Comparison of ENCODE assay signal across 8 mouse cellular contexts in the genomic region with DNA sequence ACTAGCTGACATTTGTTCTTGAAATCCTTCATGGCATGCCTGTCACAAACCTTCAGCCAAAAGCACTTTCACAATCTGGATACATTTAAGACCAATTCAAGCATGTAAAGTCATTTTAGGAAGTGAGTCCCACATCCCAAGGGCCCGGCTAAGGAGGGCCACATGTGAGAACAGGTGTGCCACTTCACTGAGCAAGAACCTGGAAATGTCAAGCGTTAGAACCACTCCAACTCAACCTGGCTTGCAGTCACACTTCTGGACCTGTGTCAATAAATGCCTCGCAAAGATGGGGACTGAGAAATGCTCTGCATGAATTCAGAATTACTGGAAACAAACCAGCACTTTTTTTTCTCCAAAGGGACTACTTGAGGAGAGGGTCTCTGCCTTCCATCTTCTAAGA. TPM values are rescaled to one million over a fixed set of nuclear protein-coding genes. Genes with fewer than 3 reads are reported as not detected.
A peak's percentile ranks its signal among the peaks of the same experiment; 100 is the strongest.
DNase-seq lines count a peak whose midpoint lies in the region; ATAC-seq and TF ChIP-seq lines count a peak whose summit lies in the region.
"Had no signal": no experiment of that assay in that cellular context is flagged by ENCODE, and none has a peak within 500 bp of the region (broad histone marks: within the 10 kb centered on the region; RNA-seq: fewer than 3 reads in every experiment).

No protein-coding gene starts in this region.

- H3K4me2 ChIP-seq in kidney, embryonic 16.5 days (replicated peaks; ENCODE audit: low read depth, low read length), result peak overlapping the region; percentile 51; the same call in 1 of the 2 replicates
- peak overlapping the region; percentile 40 for H3K4me2 ChIP-seq in limb, embryonic 14.5 days (replicated peaks; ENCODE audit: low read depth, low read length, severe bottlenecking)
- H3K4me2 ChIP-seq in myocyte (ENCODE audit: low read depth), result peak overlapping the region; percentile 75

- no peak for TF ChIP-seq CTCF in embryonic fibroblast, embryonic 13.5 days (IDR thresholded peaks at IDR 0.05; ENCODE audit: borderline replicate concordance, insufficient read depth, low read length)

- ATAC-seq in kidney, embryonic 16.5 days (ENCODE audit: low FRiP score, low TSS enrichment), result no peak
- no peak; the same call in 1 of the 2 replicates for ATAC-seq in limb, embryonic 14.5 days (ENCODE audit: low FRiP score, low read depth)

- no peaks in the 10 kb centered on the region for H3K79me2 ChIP-seq in myocyte (ENCODE audit: control insufficient read depth, insufficient read depth)

- no peaks in the 10 kb centered on the region for H3K9me3 ChIP-seq in kidney, embryonic 16.5 days (ENCODE audit: low read length)
- H3K9me3 ChIP-seq in limb, embryonic 14.5 days (ENCODE audit: control insufficient read depth, low read length), result no peaks in the 10 kb centered on the region

- H3K9ac ChIP-seq in kidney, embryonic 16.5 days (replicated peaks; ENCODE audit: low read length), result peak overlapping the region; percentile 37; the same call in 1 of the 2 replicates
- no peak overlapping the region for H3K9ac ChIP-seq in limb, embryonic 14.5 days (ENCODE audit: low read depth, low read length, severe bottlenecking)

- no peak overlapping the region for H3ac ChIP-seq in myocyte (ENCODE audit: control insufficient read depth, insufficient read length)

- H3K36me3 ChIP-seq in kidney, embryonic 16.5 days (ENCODE audit: insufficient read depth, low read length), result no peaks in the 10 kb centered on the region
- no peaks in the 10 kb centered on the region for H3K36me3 ChIP-seq in limb, embryonic 14.5 days (ENCODE audit: control insufficient read depth, insufficient read depth, low read length)
- H3K36me3 ChIP-seq in myocyte (ENCODE audit: control insufficient read depth, insufficient read depth), result no peaks in the 10 kb centered on the region

- H3K4me1 ChIP-seq in kidney, embryonic 16.5 days (ENCODE audit: insufficient read depth, low read length), result peaks cover 27% of the 10 kb centered on the region
- peaks cover 10% of the 10 kb centered on the region; the same call in 1 of the 2 replicates for H3K4me1 ChIP-seq in embryonic fibroblast, embryonic 13.5 days (ENCODE audit: control insufficient read depth, insufficient read depth, low read length)
- H3K4me1 ChIP-seq in limb, embryonic 14.5 days (ENCODE audit: control insufficient read depth, insufficient read depth, low read length), result peaks cover 26% of the 10 kb centered on the region

- peak overlapping the region; percentile 38; the same call in 1 of the 2 replicates for H3K4me3 ChIP-seq in kidney, embryonic 16.5 days (ENCODE audit: low read length)
- H3K4me3 ChIP-seq in embryonic fibroblast, embryonic 13.5 days (ENCODE audit: insufficient read depth, low read length), result no peak overlapping the region; the same call in 1 of the 2 replicates
- no peak overlapping the region for H3K4me3 ChIP-seq in limb, embryonic 14.5 days (replicated peaks; ENCODE audit: low read length)
- no peak overlapping the region for H3K4me3 ChIP-seq in myocyte

- DNase-seq in kidney, adult 18-20 months, result no peak
- no peak for DNase-seq in limb, embryonic 14.5 days (ENCODE audit: low spot score)
- no peak for DNase-seq in MN1 (ENCODE audit: low spot score)
- no peak for DNase-seq in cerebellum, adult 9-11 months
- DNase-seq: right cerebral cortex, postnatal 4 days had no signal

- no peaks in the 10 kb centered on the region for H3K27me3 ChIP-seq in kidney, embryonic 16.5 days (ENCODE audit: insufficient read depth, low read length)
- no peaks in the 10 kb centered on the region for H3K27me3 ChIP-seq in limb, embryonic 14.5 days (ENCODE audit: control insufficient read depth, insufficient read depth, low read length)
- H3K27me3 ChIP-seq in myocyte (ENCODE audit: control insufficient read depth, insufficient read depth, insufficient read length), result no peaks in the 10 kb centered on the region

- TF ChIP-seq POLR2A in embryonic fibroblast, embryonic 13.5 days (IDR thresholded peaks at IDR 0.05; ENCODE audit: low read depth, low read length), result no peak
- TF ChIP-seq POLR2A in limb, embryonic 14.5 days (IDR thresholded peaks at IDR 0.05; ENCODE audit: borderline replicate concordance, extremely low read depth, insufficient read depth, insufficient read length), result no peak
- TF ChIP-seq POLR2A in myocyte (IDR thresholded peaks at IDR 0.05; ENCODE audit: insufficient read length, low read depth), result no peak

- H3K27ac ChIP-seq in kidney, embryonic 16.5 days (ENCODE audit: low read length), result peak overlapping the region; percentile 50
- H3K27ac ChIP-seq in embryonic fibroblast, embryonic 13.5 days (ENCODE audit: insufficient read depth, low read length), result peak overlapping the region; percentile 71
- peak overlapping the region; percentile 45; the same call in 1 of the 2 replicates for H3K27ac ChIP-seq in limb, embryonic 14.5 days (replicated peaks; ENCODE audit: low read depth, low read length)

- 57% methylated on average over 3 of the region's 3 CpGs for WGBS in kidney, embryonic 16.5 days
- 41% methylated on average over 3 of the region's 3 CpGs for WGBS in limb, embryonic 14.5 days

TF ChIP-seq in myocyte, 11 proteins besides CTCF, POLR2A, EP300 and RAD21:
- TF ChIP-seq TCF3 (IDR thresholded peaks at IDR 0.05; ENCODE audit: insufficient read length, low read depth), result no peak
- TF ChIP-seq REST (IDR thresholded peaks at IDR 0.05; ENCODE audit: insufficient read depth, insufficient read length), result no peak
- no peak for TF ChIP-seq E2F4 (IDR thresholded peaks at IDR 0.05; ENCODE audit: insufficient read depth)
- TF ChIP-seq MYOD1 (IDR thresholded peaks at IDR 0.05; ENCODE audit: control insufficient read depth in 1 of 3, insufficient read length in 2 of 3, low read depth in 2 of 3), result no peak
- TF ChIP-seq POLR2AphosphoS2 (IDR thresholded peaks at IDR 0.05; ENCODE audit: insufficient read length, low read depth), result no peak
- no peak for TF ChIP-seq MYOG (IDR thresholded peaks at IDR 0.05; ENCODE audit: control insufficient read depth in 1 of 3, insufficient read depth in 1 of 3, insufficient read length in 2 of 3, low read depth in 2 of 3)
- TF ChIP-seq SRF (IDR thresholded peaks at IDR 0.05; ENCODE audit: control insufficient read depth, insufficient read length, low read depth), result no peak
- TF ChIP-seq TCF12 (IDR thresholded peaks at IDR 0.05; ENCODE audit: insufficient read depth, poor library complexity, severe bottlenecking), result no peak
- TF ChIP-seq USF1 (IDR thresholded peaks at IDR 0.05; ENCODE audit: low read depth), result no peak
- TF ChIP-seq CEBPB (IDR thresholded peaks at IDR 0.05; ENCODE audit: insufficient read depth, poor library complexity, severe bottlenecking), result no peak
- TF ChIP-seq MAX (IDR thresholded peaks at IDR 0.05; ENCODE audit: low read depth), result no peak

RNA-seq across cellular contexts. Expression of a gene that starts 0.7 kb away (rescaled TPM):
- polyA plus RNA-seq in kidney, embryonic 16.5 days (2015; fragmentation: Nextera tagmentation; extraction: Ambion mirVana), result 34.4 and 39.5 TPM in 2 replicates
- polyA plus RNA-seq in embryonic fibroblast, embryonic 13.5 days (2011; ENCODE audit: insufficient read length, low read depth, missing spikeins), result 66.9 and 166 TPM in 2 replicates
- 20.6 and 25.6 TPM in 2 replicates for polyA plus RNA-seq in limb, embryonic 14.5 days (2012; rRNA removed)
- polyA plus RNA-seq in limb, embryonic 14.5 days (2014; fragmentation: Nextera tagmentation; extraction: Ambion mirVana), result 43.6 and 50.9 TPM in 2 replicates
- polyA plus RNA-seq in myocyte (2012; fragmentation: generic; extraction: Trizol), result 4.0 TPM
